Comparison of ENCODE assay signal across 8 mouse cellular contexts in genomic region chr9:47587577-47588194, GRCm38 (mm10). TPM values are rescaled to one million over a fixed set of nuclear protein-coding genes. Genes with fewer than 3 reads are reported as not detected.
DNase-seq lines count a peak whose midpoint lies in the region; ATAC-seq and TF ChIP-seq lines count a peak whose summit lies in the region.

No protein-coding gene starts in this region.

- H3K4me1 ChIP-seq in cerebellum, adult 2 months (ENCODE audit: control insufficient read depth, insufficient read depth, low read length) = peaks cover 9% of the 10 kb centered on the region
- H3K4me1 ChIP-seq in liver, embryonic 11.5 days (replicated peaks; ENCODE audit: control insufficient read depth, insufficient read depth, low read length) = no peaks in the 10 kb centered on the region; the same call in 1 of the 2 replicates

- H3K9me3 ChIP-seq in liver, embryonic 11.5 days (ENCODE audit: control insufficient read depth, low read length) = no peaks in the 10 kb centered on the region

- no peak overlapping the region for H3K9ac ChIP-seq in liver, embryonic 11.5 days (ENCODE audit: low read depth, low read length)

- peak overlapping the region; percentile 19; the same call in 1 of the 2 replicates for H3K4me2 ChIP-seq in liver, embryonic 11.5 days

- TF ChIP-seq POLR2A in cerebellum, adult 2 months (IDR thresholded peaks at IDR 0.05; ENCODE audit: borderline replicate concordance, insufficient read depth, low read length) = no peak

- DNase-seq in cerebellum, adult 2 months = peak in 1 of 2 experiments; percentile 38
- DNase-seq in liver, embryonic 11.5 days (ENCODE audit: low spot score) = peak; percentile 34
- no peak for DNase-seq in liver
- DNase-seq in cerebellum, postnatal 25 days = peak; percentile 40 to 57
- peak; percentile 45 for DNase-seq in kidney, postnatal 14 days
- peak; percentile 37 for DNase-seq in right cerebral cortex, postnatal 4 days

- no peak for ATAC-seq in cerebellum, adult (ENCODE audit: insufficient number of reproducible peaks, low FRiP score, low TSS enrichment)
- ATAC-seq in liver, embryonic 11.5 days (replicated peaks; ENCODE audit: low FRiP score) = no peak
- ATAC-seq in erythroblast, adult 5-6 weeks (replicated peaks; ENCODE audit: low FRiP score, poor library complexity, severe bottlenecking) = no peak

- H3K27ac ChIP-seq in cerebellum, adult 2 months (ENCODE audit: insufficient read depth, low read length) = no peak overlapping the region
- H3K27ac ChIP-seq in liver, embryonic 11.5 days (ENCODE audit: low read depth, low read length) = no peak overlapping the region

- 76% methylated on average over 7 of the region's 7 CpGs for WGBS in cerebellum, adult 2 months
- WGBS in liver, embryonic 11.5 days = 36% methylated on average over 7 of the region's 7 CpGs

- no peaks in the 10 kb centered on the region for H3K36me3 ChIP-seq in liver, embryonic 11.5 days (ENCODE audit: control insufficient read depth, insufficient read depth, low read length)

- peak; percentile 36; the same call in 1 of the 2 replicates for TF ChIP-seq CTCF in cerebellum, adult 2 months (IDR thresholded peaks at IDR 0.05; ENCODE audit: borderline replicate concordance, insufficient read depth, low read depth, low read length)

- no peak overlapping the region for H3K4me3 ChIP-seq in cerebellum, adult 2 months (replicated peaks; ENCODE audit: insufficient read depth, low read depth, low read length)
- H3K4me3 ChIP-seq in liver, embryonic 11.5 days (ENCODE audit: low read depth, low read length) = no peak overlapping the region

- no peaks in the 10 kb centered on the region for H3K27me3 ChIP-seq in cerebellum, adult 2 months (ENCODE audit: control insufficient read depth, insufficient read depth, low read length)
- no peaks in the 10 kb centered on the region for H3K27me3 ChIP-seq in liver, embryonic 11.5 days (replicated peaks; ENCODE audit: control insufficient read depth, insufficient read depth, low read length)

RNA-seq across cellular contexts. Expression of gene Cadm1, which starts 57.7 kb away (rescaled TPM):
- polyA plus RNA-seq in cerebellum, adult 2 months (2012; rRNA removed) = 55.9 and 66.7 TPM in 2 replicates
- polyA plus RNA-seq in liver, embryonic 11.5 days (2014; fragmentation: Nextera tagmentation; extraction: Ambion mirVana) = 27.6 and 28.1 TPM in 2 replicates
- total RNA-seq in erythroblast, adult 5-6 weeks (2015; ENCODE audit: low replicate concordance) = 2.9 and 6.0 TPM in 2 replicates
- 0.70 and 0.85 TPM in 2 replicates for total RNA-seq in erythroblast, adult 5-6 weeks (2017; ENCODE audit: low replicate concordance)
